Mouse (Mus musculus) olfactory bulb, adult 2 months (tissue): Measurements from ENCODE around the gene Gpbp1l1.

Experiments used
- CTCF ChIP-seq: fragments of 200-500 bp; IDR thresholded peaks from 2 replicates; pipeline ENCODE4 v1.5.1; 2012; ENCODE audit warnings: low read depth, mild to moderate bottlenecking, low read length, moderate library complexity; ENCODE audit not compliant: insufficient read depth
- POLR2A ChIP-seq: fragments of 200-500 bp; IDR thresholded peaks from 2 replicates; pipeline ENCODE4 v1.6.1; 2012; ENCODE audit warnings: mild to moderate bottlenecking, low read depth, low read length, moderate library complexity; ENCODE audit not compliant: insufficient read depth

DNA sequence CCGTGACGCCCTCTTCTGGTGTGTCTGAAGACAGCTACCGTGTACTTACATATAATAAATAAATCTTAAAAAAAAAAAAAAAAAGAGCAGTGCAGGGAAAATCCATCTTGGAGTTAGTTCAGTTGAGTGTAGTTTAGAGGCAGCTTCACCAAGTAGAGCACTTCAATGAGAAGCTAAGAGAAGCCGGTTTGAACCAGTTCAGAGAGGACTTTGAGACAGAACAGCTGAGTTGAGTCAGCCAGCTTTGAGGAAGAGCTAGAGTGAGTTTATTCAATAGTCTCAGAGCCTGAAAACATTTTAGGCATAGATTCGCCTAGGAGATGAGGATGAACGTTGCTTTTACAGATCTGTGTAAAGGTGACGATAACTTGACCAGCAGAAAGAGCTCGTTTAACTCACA lies 38.3 kb downstream of the Gpbp1l1 start:
- no peak for TF ChIP-seq CTCF
- TF ChIP-seq POLR2A = no peak
